Mouse (Mus musculus) layer of hippocampus, adult 9-11 months (tissue): ENCODE data around the gene 1700029J07Rik.

ENCODE experiments used
- DNase-seq: peaks from one replicate; pipeline ENCODE4 v3.0.0; 2022

Gene 1700029J07Rik

GRCm38 (mm10) chr8:45946283-45946682 is 28.8 kb downstream of the 1700029J07Rik start:
- DNase-seq = no peak

- DNase-seq = no peak
Measured at GRCm38 (mm10) chr8:45936986-45937385, 38.1 kb downstream of the 1700029J07Rik start.

- peak; percentile 95 for DNase-seq
Measured at GRCm38 (mm10) chr8:45934582-45935014, 40.5 kb downstream of the 1700029J07Rik start, which contains the start of gene Ccdc110. Ccdc110 (plus strand) TSS chr8:45934619.

GRCm38 (mm10) chr8:45922116-45922515 is 52.9 kb downstream of the 1700029J07Rik start:
- DNase-seq = no peak

GRCm38 (mm10) chr8:45920392-45920791 is 54.7 kb downstream of the 1700029J07Rik start:
- DNase-seq = no peak

GRCm38 (mm10) chr8:45918891-45919290 is 56.2 kb downstream of the 1700029J07Rik start:
- no peak for DNase-seq

GRCm38 (mm10) chr8:45917040-45917679 is 57.9 kb downstream of the 1700029J07Rik start:
- no peak for DNase-seq

GRCm38 (mm10) chr8:45916496-45916895 is 58.6 kb downstream of the 1700029J07Rik start:
- no peak for DNase-seq

- DNase-seq = no peak
Measured at GRCm38 (mm10) chr8:45913707-45914106, 61.3 kb downstream of the 1700029J07Rik start.

- DNase-seq = no peak
Measured at GRCm38 (mm10) chr8:45906251-45906619, 68.8 kb downstream of the 1700029J07Rik start.

- DNase-seq = no peak
Measured at GRCm38 (mm10) chr8:45905591-45906250, 69.3 kb downstream of the 1700029J07Rik start.

- no peak for DNase-seq
Measured at GRCm38 (mm10) chr8:45903659-45904058, 71.4 kb downstream of the 1700029J07Rik start.
